Mouse (Mus musculus): ENCODE measurements at regions not wholly inside any gene's neighbourhood (a gene's known extent, or its start where the extent isn't known, plus 50 kb on each side); places are given as distances from the start of the nearest gene placed in this dataset.

DNA sequence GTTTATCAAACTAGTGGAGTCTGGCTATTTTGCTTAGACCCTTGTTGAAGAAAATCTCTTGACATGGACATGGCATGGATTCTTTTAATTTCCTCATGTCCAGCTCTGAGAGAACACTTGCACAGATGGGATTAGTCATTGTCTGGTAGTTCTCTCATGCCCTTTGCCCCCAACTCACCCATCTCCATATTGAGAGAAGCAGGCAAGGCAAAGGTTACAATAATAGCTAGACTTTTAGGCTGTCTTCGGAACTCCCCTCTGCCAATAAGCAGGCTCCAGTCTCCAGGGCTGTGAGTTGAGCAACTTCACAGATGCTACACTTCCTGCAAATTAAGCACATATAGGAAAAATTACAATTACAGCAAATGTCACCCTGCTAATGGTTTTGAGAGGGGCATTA, 558.0 kb upstream of the Alcam start:
- no peak for TF ChIP-seq POLR2A (IDR thresholded peaks at IDR 0.05; ENCODE audit: low read depth, low read length)
- TF ChIP-seq CTCF (IDR thresholded peaks at IDR 0.05; ENCODE audit: borderline replicate concordance, insufficient read depth, low read length): no peak

All from embryonic fibroblast, embryonic 13.5 days (primary cell).